Mouse (Mus musculus) myocyte (in vitro differentiated cells): ENCODE measurements at regions not wholly inside any gene's neighbourhood (a gene's known extent, or its start where the extent isn't known, plus 50 kb on each side); places are given as distances from the start of the nearest gene placed in this dataset.

Experiments used
- CEBPB ChIP-seq: IDR thresholded peaks from 2 replicates; pipeline ENCODE4 v1.6.1; 2011; ENCODE audit warnings: mild to moderate bottlenecking, moderate library complexity; ENCODE audit not compliant: poor library complexity, insufficient read depth, severe bottlenecking
- E2F4 ChIP-seq: IDR thresholded peaks from one replicate; pipeline ENCODE4 v1.6.1; 2011; ENCODE audit warnings: mild to moderate bottlenecking, control low read depth, moderate library complexity; ENCODE audit not compliant: insufficient read depth
- MAX ChIP-seq: IDR thresholded peaks from one replicate; pipeline ENCODE4 v1.6.1; 2011; ENCODE audit warnings: low read depth, mild to moderate bottlenecking, control low read depth
- MYOD1 ChIP-seq, 3 experiments: IDR thresholded peaks; one replicate each; pipeline ENCODE4 v1.6.1; 2011; ENCODE audit warnings: control low read depth in 2 of 3, low read depth in 2 of 3, mild to moderate bottlenecking in 2 of 3, moderate library complexity in 1 of 3; ENCODE audit not compliant: insufficient read length in 2 of 3, control insufficient read depth in 1 of 3
- MYOG ChIP-seq, 3 experiments: IDR thresholded peaks; one replicate each; pipeline ENCODE4 v1.6.1; 2011; ENCODE audit warnings: control low read depth in 2 of 3, low read depth in 2 of 3, mild to moderate bottlenecking in 2 of 3; ENCODE audit not compliant: insufficient read length in 2 of 3, control insufficient read depth in 1 of 3, insufficient read depth in 1 of 3
- POLR2A ChIP-seq: IDR thresholded peaks from one replicate; pipeline ENCODE4 v1.6.1; 2011; ENCODE audit warnings: low read depth, mild to moderate bottlenecking, control low read depth, moderate library complexity; ENCODE audit not compliant: insufficient read length
- POLR2AphosphoS2 ChIP-seq: IDR thresholded peaks from one replicate; pipeline ENCODE4 v1.6.1; 2011; ENCODE audit warnings: low read depth, control low read depth; ENCODE audit not compliant: insufficient read length
- REST ChIP-seq: IDR thresholded peaks from one replicate; pipeline ENCODE4 v1.6.1; 2011; ENCODE audit warnings: mild to moderate bottlenecking, control low read depth, moderate library complexity; ENCODE audit not compliant: insufficient read depth, insufficient read length
- SRF ChIP-seq: IDR thresholded peaks from one replicate; pipeline ENCODE4 v1.6.1; 2011; ENCODE audit warnings: low read depth; ENCODE audit not compliant: control insufficient read depth, insufficient read length
- TCF12 ChIP-seq: IDR thresholded peaks from one replicate; pipeline ENCODE4 v1.6.1; 2011; ENCODE audit warnings: mild to moderate bottlenecking, control low read depth; ENCODE audit not compliant: poor library complexity, insufficient read depth, severe bottlenecking
- TCF3 ChIP-seq: IDR thresholded peaks from one replicate; pipeline ENCODE4 v1.6.1; 2011; ENCODE audit warnings: low read depth, control low read depth; ENCODE audit not compliant: insufficient read length
- USF1 ChIP-seq: IDR thresholded peaks from one replicate; pipeline ENCODE4 v1.6.1; 2011; ENCODE audit warnings: low read depth, mild to moderate bottlenecking, control low read depth, moderate library complexity

- TF ChIP-seq TCF3, result no peak
- no peak for TF ChIP-seq POLR2A
- no peak for TF ChIP-seq CEBPB
- TF ChIP-seq MYOD1 (IDR thresholded peaks at IDR 0.05; ENCODE audit: control insufficient read depth in 1 of 3, insufficient read length in 2 of 3, low read depth in 2 of 3), result no peak
- no peak for TF ChIP-seq USF1
- no peak for TF ChIP-seq MYOG (IDR thresholded peaks at IDR 0.05; ENCODE audit: control insufficient read depth in 1 of 3, insufficient read depth in 1 of 3, insufficient read length in 2 of 3, low read depth in 2 of 3)
- TF ChIP-seq TCF12, result no peak
- TF ChIP-seq POLR2AphosphoS2, result no peak
- TF ChIP-seq SRF, result no peak
- TF ChIP-seq MAX, result no peak
- TF ChIP-seq E2F4, result no peak
- TF ChIP-seq REST, result no peak
These were observed 145.6 kb downstream of the Pja1 start for GRCm38 (mm10) chrX:99325460-99325859.
